9 mouse cellular contexts compared by ENCODE assay signal in the genomic region with DNA sequence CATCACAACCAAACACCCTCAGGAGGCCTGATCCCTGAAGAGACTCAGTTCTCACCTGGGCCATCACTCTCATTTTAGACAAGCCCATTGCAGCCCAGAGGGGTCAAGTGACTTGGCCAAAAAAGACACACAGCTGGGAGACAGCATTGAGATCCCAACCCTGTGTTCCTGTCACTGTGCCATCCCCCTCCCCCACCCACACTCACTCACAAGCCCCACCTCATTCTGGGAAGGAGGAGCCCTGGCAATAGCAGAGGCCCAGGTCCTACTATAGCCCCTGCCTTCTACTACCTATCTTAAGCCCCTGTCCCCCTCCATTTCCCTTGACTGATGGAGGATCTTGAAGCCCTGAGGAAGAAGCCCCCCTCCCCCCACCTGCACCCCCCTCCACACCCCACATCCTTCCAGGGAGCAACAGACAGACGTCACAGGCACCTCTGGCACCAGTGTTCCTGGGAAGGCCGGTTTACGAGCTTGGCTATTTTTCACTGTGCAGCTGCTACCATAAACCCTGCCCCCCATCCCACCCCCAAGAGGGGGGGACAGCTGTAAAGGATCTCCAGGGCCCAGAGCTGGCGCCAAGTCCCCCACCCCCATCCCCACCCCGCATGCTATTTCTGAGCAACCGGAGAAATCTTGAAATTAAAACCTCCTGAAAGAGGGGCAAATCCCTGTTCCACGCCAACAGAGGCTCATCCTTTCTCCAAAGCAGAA. TPM values are rescaled to one million over a fixed set of nuclear protein-coding genes. Genes with fewer than 3 reads are reported as not detected.
DNase-seq lines count a peak whose midpoint lies in the region; ATAC-seq and TF ChIP-seq lines count a peak whose summit lies in the region.
"Had no signal": no experiment of that assay in that cellular context is flagged by ENCODE, and none has a peak within 500 bp of the region (broad histone marks: within the 10 kb centered on the region; RNA-seq: fewer than 3 reads in every experiment).

No protein-coding gene starts in this region.

- no peak overlapping the region for H3K4me2 ChIP-seq in heart, postnatal 0 days (ENCODE audit: low read depth, low read length)
- H3K4me2 ChIP-seq in heart, embryonic 11.5 days: no peak overlapping the region
- H3K4me2 ChIP-seq in embryonic facial prominence, embryonic 11.5 days (ENCODE audit: low read depth, low read length): no peak overlapping the region

- H3K4me1 ChIP-seq in heart, postnatal 0 days (ENCODE audit: control insufficient read depth, insufficient read depth): no peaks in the 10 kb centered on the region
- peaks cover 8% of the 10 kb centered on the region; the same call in 1 of the 2 replicates for H3K4me1 ChIP-seq in heart, embryonic 11.5 days (ENCODE audit: control insufficient read depth, insufficient read depth, low read length)
- peaks cover 5% of the 10 kb centered on the region; the same call in 1 of the 2 replicates for H3K4me1 ChIP-seq in embryonic facial prominence, embryonic 11.5 days (ENCODE audit: control insufficient read depth, insufficient read depth, low read length)

- H3K27ac ChIP-seq in heart, postnatal 0 days (ENCODE audit: low read depth): no peak overlapping the region
- no peak overlapping the region for H3K27ac ChIP-seq in heart, embryonic 11.5 days (ENCODE audit: low read depth, low read length)
- peak overlapping the region; percentile 37 for H3K27ac ChIP-seq in embryonic facial prominence, embryonic 11.5 days (replicated peaks; ENCODE audit: low read depth, low read length)

- H3K4me3 ChIP-seq in heart, postnatal 0 days (ENCODE audit: low read depth, low read length): no peak overlapping the region
- no peak overlapping the region for H3K4me3 ChIP-seq in heart, embryonic 11.5 days (ENCODE audit: low read depth, low read length)
- H3K4me3 ChIP-seq in embryonic facial prominence, embryonic 11.5 days (ENCODE audit: low read depth, low read length): no peak overlapping the region

- ATAC-seq in heart, postnatal 0 days (ENCODE audit: insufficient read depth, low read depth): peak; percentile 37; the same call in 1 of the 2 replicates
- no peak for ATAC-seq in heart, embryonic 11.5 days (replicated peaks; ENCODE audit: insufficient number of reproducible peaks, low FRiP score, low TSS enrichment)
- peak; percentile 24; the same call in 1 of the 2 replicates for ATAC-seq in embryonic facial prominence, embryonic 11.5 days (replicated peaks; ENCODE audit: insufficient number of reproducible peaks, low FRiP score, low TSS enrichment, low read depth)

- no peak overlapping the region for H3K9ac ChIP-seq in heart, postnatal 0 days (replicated peaks; ENCODE audit: low read depth, low read length)
- H3K9ac ChIP-seq in heart, embryonic 11.5 days (ENCODE audit: low read depth, low read length): no peak overlapping the region
- peak overlapping the region; percentile 13; the same call in 1 of the 2 replicates for H3K9ac ChIP-seq in embryonic facial prominence, embryonic 11.5 days (replicated peaks; ENCODE audit: low read length)

- no peak for TF ChIP-seq CTCF in heart, postnatal 0 days (IDR thresholded peaks at IDR 0.05; ENCODE audit: low read depth)

- WGBS in heart, postnatal 0 days: 36% methylated on average over 7 of the region's 7 CpGs
- 37% methylated on average over 7 of the region's 7 CpGs for WGBS in heart, embryonic 11.5 days (ENCODE audit: insufficient replicate concordance)
- 27% methylated on average over 7 of the region's 7 CpGs for WGBS in embryonic facial prominence, embryonic 11.5 days

- no peak for TF ChIP-seq EP300 in heart, postnatal 0 days (IDR thresholded peaks at IDR 0.05; ENCODE audit: low read depth)

- no peak for DNase-seq in heart, postnatal 0 days (ENCODE audit: low spot score)
- DNase-seq in embryonic facial prominence, embryonic 11.5 days (ENCODE audit: low spot score): peak; percentile 65
- DNase-seq in kidney, adult 9 months: peak; percentile 53
- DNase-seq in lung, postnatal 36 days: peak; percentile 48
- no peak for DNase-seq in frontal cortex, postnatal 14 days (ENCODE audit: low spot score in 2 of 2)
- DNase-seq in ovary, postnatal 10 days (ENCODE audit: low spot score): no peak
- no peak for DNase-seq in adrenal gland, adult 8-10 months
- DNase-seq: heart, postnatal 36 days had no signal

- no peaks in the 10 kb centered on the region for H3K27me3 ChIP-seq in heart, postnatal 0 days (ENCODE audit: control insufficient read depth, insufficient read depth, low read length)
- H3K27me3 ChIP-seq in heart, embryonic 11.5 days (ENCODE audit: control insufficient read depth, insufficient read depth, low read length): peaks cover 2% of the 10 kb centered on the region; the same call in 1 of the 2 replicates
- H3K27me3 ChIP-seq in embryonic facial prominence, embryonic 11.5 days (ENCODE audit: control insufficient read depth, insufficient read depth, low read length): no peaks in the 10 kb centered on the region

- no peaks in the 10 kb centered on the region for H3K36me3 ChIP-seq in heart, postnatal 0 days (replicated peaks; ENCODE audit: control insufficient read depth, insufficient read depth, low read length)
- no peaks in the 10 kb centered on the region for H3K36me3 ChIP-seq in heart, embryonic 11.5 days (ENCODE audit: control insufficient read depth, insufficient read depth, low read length)
- H3K36me3 ChIP-seq in embryonic facial prominence, embryonic 11.5 days (replicated peaks; ENCODE audit: control insufficient read depth, insufficient read depth, low read depth, low read length): no peaks in the 10 kb centered on the region; the same call in none of the 2 replicates

- H3K9me3 ChIP-seq in heart, postnatal 0 days (replicated peaks; ENCODE audit: control insufficient read depth, low read length): no peaks in the 10 kb centered on the region
- H3K9me3 ChIP-seq in heart, embryonic 11.5 days (replicated peaks; ENCODE audit: control insufficient read depth, low read length): no peaks in the 10 kb centered on the region
- H3K9me3 ChIP-seq in embryonic facial prominence, embryonic 11.5 days (replicated peaks; ENCODE audit: control insufficient read depth, low read length): no peaks in the 10 kb centered on the region

RNA-seq across cellular contexts. Expression of gene Tmem119, which starts 11.1 kb away (rescaled TPM):
- total RNA-seq in heart, postnatal 0 days (2014; rRNA removed; ENCODE audit: low replicate concordance): 19.9 and 28.4 TPM in 2 replicates
- polyA plus RNA-seq in heart, postnatal 0 days (2015; fragmentation: Nextera tagmentation; extraction: Ambion mirVana): 12.4 and 13.0 TPM in 2 replicates
- 11.7 and 12.3 TPM in 2 replicates for polyA plus RNA-seq in heart, embryonic 11.5 days (2014; fragmentation: Nextera tagmentation; extraction: Ambion mirVana)
- polyA plus RNA-seq in embryonic facial prominence, embryonic 11.5 days (2014; fragmentation: Nextera tagmentation; extraction: Ambion mirVana): 50.8 and 54.2 TPM in 2 replicates
- 10 to 100 TPM in 2 of 4 experiments, 1 to 10 TPM in 2; 9.1 to 14.2 (median 11.2) TPM for total RNA-seq in adrenal gland, adult 8-10 months (2022)

RNA-seq across cellular contexts. Expression of gene Iscu, which starts 16.7 kb away (rescaled TPM):
- 116 and 149 TPM in 2 replicates for total RNA-seq in heart, postnatal 0 days (2014; rRNA removed; ENCODE audit: low replicate concordance)
- polyA plus RNA-seq in heart, postnatal 0 days (2015; fragmentation: Nextera tagmentation; extraction: Ambion mirVana): 210 and 215 TPM in 2 replicates
- 104 and 106 TPM in 2 replicates for polyA plus RNA-seq in heart, embryonic 11.5 days (2014; fragmentation: Nextera tagmentation; extraction: Ambion mirVana)
- 103 and 113 TPM in 2 replicates for polyA plus RNA-seq in embryonic facial prominence, embryonic 11.5 days (2014; fragmentation: Nextera tagmentation; extraction: Ambion mirVana)
- total RNA-seq in adrenal gland, adult 8-10 months (2022): 1,000 to 10,000 TPM in 2 of 4 experiments, 100 to 1,000 TPM in 2; 572 to 1,204 (median 919) TPM

RNA-seq across cellular contexts. Expression of gene Sart3, which starts 16.9 kb away (rescaled TPM):
- total RNA-seq in heart, postnatal 0 days (2014; rRNA removed; ENCODE audit: low replicate concordance): 15.8 and 22.3 TPM in 2 replicates
- 11.9 and 12.8 TPM in 2 replicates for polyA plus RNA-seq in heart, postnatal 0 days (2015; fragmentation: Nextera tagmentation; extraction: Ambion mirVana)
- 31.6 and 35.3 TPM in 2 replicates for polyA plus RNA-seq in heart, embryonic 11.5 days (2014; fragmentation: Nextera tagmentation; extraction: Ambion mirVana)
- polyA plus RNA-seq in embryonic facial prominence, embryonic 11.5 days (2014; fragmentation: Nextera tagmentation; extraction: Ambion mirVana): 52.4 and 55.4 TPM in 2 replicates
- total RNA-seq in adrenal gland, adult 8-10 months (2022): 10 to 100 TPM; 29.5 to 47.4 (median 40.1) TPM

RNA-seq across cellular contexts. Expression of gene Selplg, which starts 43.2 kb away (rescaled TPM):
- total RNA-seq in heart, postnatal 0 days (2014; rRNA removed; ENCODE audit: low replicate concordance): 1.6 and 5.0 TPM in 2 replicates
- polyA plus RNA-seq in heart, postnatal 0 days (2015; fragmentation: Nextera tagmentation; extraction: Ambion mirVana): 1.2 and 1.7 TPM in 2 replicates
- 0.97 and 1.5 TPM in 2 replicates for polyA plus RNA-seq in heart, embryonic 11.5 days (2014; fragmentation: Nextera tagmentation; extraction: Ambion mirVana)
- polyA plus RNA-seq in embryonic facial prominence, embryonic 11.5 days (2014; fragmentation: Nextera tagmentation; extraction: Ambion mirVana): 1.2 and 2.0 TPM in 2 replicates
- total RNA-seq in adrenal gland, adult 8-10 months (2022): 1 to 10 TPM; 4.4 to 8.6 (median 5.9) TPM

RNA-seq across cellular contexts. Expression of gene Ficd, which starts 53.6 kb away (rescaled TPM):
- total RNA-seq in heart, postnatal 0 days (2014; rRNA removed; ENCODE audit: low replicate concordance): 5.5 and 7.1 TPM in 2 replicates
- 4.1 and 5.3 TPM in 2 replicates for polyA plus RNA-seq in heart, postnatal 0 days (2015; fragmentation: Nextera tagmentation; extraction: Ambion mirVana)
- 2.8 and 4.1 TPM in 2 replicates for polyA plus RNA-seq in heart, embryonic 11.5 days (2014; fragmentation: Nextera tagmentation; extraction: Ambion mirVana)
- 1.6 and 2.0 TPM in 2 replicates for polyA plus RNA-seq in embryonic facial prominence, embryonic 11.5 days (2014; fragmentation: Nextera tagmentation; extraction: Ambion mirVana)
- total RNA-seq in adrenal gland, adult 8-10 months (2022): 10 to 100 TPM; 15.7 to 25.8 (median 17.6) TPM

Comparison
In these comparisons a context has a peak if more than half of its experiments do, and no peak if none do; other contexts are left out.
1. DNase-seq: peak in embryonic facial prominence, embryonic 11.5 days (single experiment), kidney, adult 9 months (single experiment) and lung, postnatal 36 days (single experiment); none in heart, postnatal 0 days (single experiment), frontal cortex, postnatal 14 days (0 of 2), ovary, postnatal 10 days (single experiment) and adrenal gland, adult 8-10 months (single experiment).